Mouse (Mus musculus) lung, postnatal 0 days (tissue): ENCODE measurements around the gene Zyx.
A peak's percentile ranks its signal among the peaks of the same experiment; 100 is the strongest.

Experiments used
- CTCF ChIP-seq: IDR thresholded peaks from 2 replicates; pipeline ENCODE4 v1.5.1; 2016; ENCODE audit warnings: antibody characterized with exemption, mild to moderate bottlenecking
- EP300 ChIP-seq: IDR thresholded peaks from 2 replicates; pipeline ENCODE4 v1.6.1; 2016; ENCODE audit warnings: antibody characterized with exemption, mild to moderate bottlenecking, control low read depth

GRCm38 (mm10) chr6:42377280-42377679 lies 27.9 kb downstream of the Zyx start:
- TF ChIP-seq CTCF (no peak), EP300 (peak; percentile 82)
